In genomic region chrX:153723110-153723916, GRCm38 (mm10) we compare ENCODE assay signal across 8 mouse cellular contexts. TPM values are rescaled to one million over a fixed set of nuclear protein-coding genes. Genes with fewer than 3 reads are reported as not detected.
A peak's percentile ranks its signal among the peaks of the same experiment; 100 is the strongest.
DNase-seq lines count a peak whose midpoint lies in the region; TF ChIP-seq lines count a peak whose summit lies in the region.

Gene Nbdy (plus strand): TSS chrX:153723590.

- peak within 1 kb of the TSS; percentile 56 for H3K4me3 ChIP-seq in left cerebral cortex, adult 2 months

- TF ChIP-seq CTCF in left cerebral cortex, adult 2 months (IDR thresholded peaks at IDR 0.05), result no peak

- H3K27ac ChIP-seq in left cerebral cortex, adult 2 months, result peak within 1 kb of the TSS; percentile 80

- peak; percentile 24 to 38 for DNase-seq in adrenal gland, adult 18-20 months (ENCODE audit: low spot score in 2 of 2)
- peak; percentile 78 for DNase-seq in embryo, embryonic 10.5 days (ENCODE audit: low spot score)
- peak; percentile 12 for DNase-seq in gastrocnemius, postnatal 14 days
- peak; percentile 62 for DNase-seq in induced T-regulatory cell, adult 2 months (ENCODE audit: low read depth)
- peak; percentile 46 to 48 for DNase-seq in left cerebral cortex, adult 2 months (ENCODE audit: extremely low spot score in 1 of 2, low spot score in 2 of 2)
- DNase-seq in lung, postnatal 4 days, result peak; percentile 56
- DNase-seq in retina, postnatal 1 day, result peak; percentile 73
- DNase-seq in urinary bladder, adult 2 months (ENCODE audit: low spot score), result peak; percentile 34

- intact Hi-C loops in gastrocnemius, postnatal 14 days (cut with DNase I; ENCODE audit: low total_unique reads), result no loop called here
- intact Hi-C loops in left cerebral cortex, adult 2 months (cut with DNase I), result loop anchor here (1.0 kb wide), 1 partner anchor 225 kb away; the partner anchor contains the start of gene Ubqln2

RNA-seq across cellular contexts. Expression of gene Nbdy, which starts in this region (rescaled TPM):
- 10 to 100 TPM; 47.5 to 62.3 TPM for total RNA-seq in adrenal gland, adult 18-20 months (2021)
- 10 to 100 TPM; 25.2 to 26.2 TPM for total RNA-seq in gastrocnemius, postnatal 14 days (2021)
- total RNA-seq in left cerebral cortex, adult 2 months (2021), result 10 to 100 TPM; 48.6 to 52.9 TPM
- polyA plus RNA-seq in urinary bladder, adult 2 months (2012; rRNA removed), result 74.3 and 85.3 TPM in 2 replicates

Comparison
In these comparisons a context has a peak if more than half of its experiments do, and no peak if none do; other contexts are left out.
1. Peak in every context shown above with its lines: DNase-seq, H3K4me3 ChIP-seq and H3K27ac ChIP-seq.
2. DNase-seq: peak in every context shown above with its lines; median percentile 78 in embryo, embryonic 10.5 days; 73 in retina, postnatal 1 day; 62 in induced T-regulatory cell, adult 2 months; 56 in lung, postnatal 4 days; 47 in left cerebral cortex, adult 2 months; 34 in urinary bladder, adult 2 months; 31 in adrenal gland, adult 18-20 months; 12 in gastrocnemius, postnatal 14 days.